Mouse (Mus musculus) kidney, embryonic 14.5 days (tissue): ENCODE measurements at regions not wholly inside any gene's neighbourhood (a gene's known extent, or its start where the extent isn't known, plus 50 kb on each side); places are given as distances from the start of the nearest gene placed in this dataset.
"Not testable (repeated sequence)": the region's sequence is repeated elsewhere in the genome, so short reads cannot be mapped to it uniquely, and the experiment has no call there.

ENCODE experiments used
- ATAC-seq: fragments of 200-750 bp; cut with Nextera tagmentation; 2 replicates; pipeline ENCODE4 v1.8.0; 2017; ENCODE audit warnings: moderate number of reproducible peaks, mild to moderate bottlenecking, moderate TSS enrichment, moderate library complexity; ENCODE audit not compliant: low FRiP score, low TSS enrichment
- H3K27ac ChIP-seq: fragments of 300-500 bp; sonication (generic); 2 replicates; pipeline ENCODE4 v1.5.1; 2014; ENCODE audit warnings: low read depth, mild to moderate bottlenecking, low read length, moderate library complexity, mixed read lengths
- H3K27me3 ChIP-seq: fragments of 300-500 bp; sonication (generic); 2 replicates; pipeline ENCODE4 v1.6.1; 2014; ENCODE audit warnings: mild to moderate bottlenecking, low read length; ENCODE audit not compliant: control insufficient read depth, insufficient read depth
- H3K36me3 ChIP-seq: fragments of 300-500 bp; sonication (generic); 2 replicates; pipeline ENCODE4 v1.6.1; 2014; ENCODE audit warnings: low read length, mixed read lengths; ENCODE audit not compliant: control insufficient read depth, insufficient read depth
- H3K4me1 ChIP-seq: fragments of 300-500 bp; sonication (generic); 2 replicates; pipeline ENCODE4 v1.6.1; 2014; ENCODE audit warnings: low read length, mixed read lengths; ENCODE audit not compliant: control insufficient read depth, insufficient read depth
- H3K4me2 ChIP-seq: fragments of 300-500 bp; sonication (generic); replicated peaks from 2 replicates; pipeline ENCODE4 v1.6.1; 2014; ENCODE audit warnings: low read depth, mild to moderate bottlenecking, low read length
- H3K4me3 ChIP-seq: fragments of 300-500 bp; sonication (generic); 2 replicates; pipeline ENCODE4 v1.5.1; 2014; ENCODE audit warnings: mild to moderate bottlenecking, low read length
- H3K9ac ChIP-seq: fragments of 300-500 bp; sonication (generic); 2 replicates; pipeline ENCODE4 v1.6.1; 2014; ENCODE audit warnings: low read depth, mild to moderate bottlenecking, low read length, moderate library complexity
- H3K9me3 ChIP-seq: fragments of 300-500 bp; sonication (generic); 2 replicates; pipeline ENCODE4 v1.6.1; 2016; ENCODE audit warnings: low read length; ENCODE audit not compliant: control insufficient read depth
- WGBS: fragments of 180-500 bp; shearing (Covaris S2); extraction: QIAGEN DNeasy Blood & Tissue Kit; methylation state at CpG from one replicate; pipeline ENCODE4 v1.1.7; 2014; 5-methylcytosine and 5-hydroxymethylcytosine counted together

DNA sequence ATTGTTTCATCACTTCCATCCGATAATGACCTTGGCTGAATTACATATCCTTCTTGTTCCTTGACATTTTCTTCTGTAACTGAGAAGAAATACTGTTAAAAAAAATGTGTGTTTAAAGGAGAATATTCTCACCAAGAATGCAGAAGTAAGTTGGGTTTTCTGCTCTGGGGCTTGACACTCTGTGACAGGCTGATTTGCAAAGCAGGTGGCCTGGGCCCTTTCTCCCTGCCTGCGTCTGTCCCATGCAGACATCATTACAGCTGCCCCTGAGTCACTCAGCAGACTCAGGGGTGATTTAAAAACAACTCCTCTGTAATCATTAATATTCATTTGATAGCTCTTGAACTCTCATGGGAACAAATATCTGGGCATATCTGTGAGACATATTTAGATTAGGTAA lies 229.4 kb upstream of the Synpr start:
- Histone ChIP-seq H3K27ac (no peak overlapping the region), H3K9ac (no peak overlapping the region), H3K4me2 (no peak overlapping the region), H3K27me3 (no peaks in the 10 kb centered on the region), H3K4me1 (no peaks in the 10 kb centered on the region), H3K36me3 (no peaks in the 10 kb centered on the region), H3K4me3 (no peak overlapping the region), H3K9me3 (no peaks in the 10 kb centered on the region)
- no peak for ATAC-seq
- 64% methylated on average over 2 of the region's 2 CpGs for WGBS

DNA sequence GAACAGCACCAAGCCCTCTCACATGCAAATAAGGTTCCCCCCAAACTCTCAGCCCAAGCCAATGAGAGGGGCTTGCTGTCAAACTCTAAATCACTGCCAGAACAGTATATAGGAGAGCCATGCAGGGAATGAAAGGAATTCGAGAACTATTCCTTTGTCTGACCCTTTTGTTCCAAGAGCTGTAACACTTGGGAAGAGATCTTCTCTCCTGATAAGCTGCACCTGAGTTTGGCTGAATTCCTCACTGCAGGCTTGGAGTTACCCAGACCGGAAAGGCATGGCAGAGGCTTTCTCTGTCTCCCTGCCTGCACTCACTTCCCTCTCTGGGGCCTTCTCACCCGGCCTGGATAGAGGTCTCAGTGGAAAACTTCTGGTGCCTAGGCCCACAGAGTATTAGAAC lies 219.7 kb upstream of the Cadps start:
- not testable (repeated sequence) for H3K27me3 ChIP-seq, ATAC-seq, H3K36me3 ChIP-seq, H3K9me3 ChIP-seq, H3K4me2 ChIP-seq, H3K27ac ChIP-seq, H3K9ac ChIP-seq, H3K4me1 ChIP-seq, H3K4me3 ChIP-seq
- 36% methylated on average over 3 of the region's 3 CpGs for WGBS

DNA sequence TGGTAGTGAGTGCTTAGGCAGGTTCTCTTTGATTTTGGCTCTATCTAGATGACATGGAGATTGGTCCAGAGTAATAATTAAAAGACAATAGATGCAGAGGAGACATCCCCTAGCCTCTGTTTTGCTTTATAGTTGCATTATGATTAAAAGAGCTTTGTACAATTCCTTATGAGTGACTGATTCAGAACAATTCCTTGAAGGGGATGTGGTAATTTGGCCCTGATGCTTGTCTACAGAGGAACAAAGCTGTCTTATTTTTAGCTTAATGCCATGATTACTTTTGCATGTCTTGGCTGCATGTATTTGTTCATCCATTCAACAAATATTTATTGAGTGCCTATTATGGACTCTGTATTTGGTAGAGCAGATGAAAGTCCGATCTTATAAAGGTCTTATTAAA lies 218.9 kb upstream of the Cadps start:
- Histone ChIP-seq H3K9me3 (no peaks in the 10 kb centered on the region), H3K27ac (no peak overlapping the region), H3K4me3 (no peak overlapping the region), H3K36me3 (no peaks in the 10 kb centered on the region), H3K9ac (no peak overlapping the region), H3K4me2 (no peak overlapping the region), H3K4me1 (no peaks in the 10 kb centered on the region), H3K27me3 (no peaks in the 10 kb centered on the region)
- 81% methylated on average over 1 of the region's 1 CpGs for WGBS
- ATAC-seq: no peak

GRCm38 (mm10) chr14:13040176-13040575 lies 217.3 kb upstream of the Cadps start:
- Histone ChIP-seq H3K4me3 (no peak overlapping the region), H3K4me1 (no peaks in the 10 kb centered on the region), H3K4me2 (no peak overlapping the region), H3K36me3 (no peaks in the 10 kb centered on the region), H3K9ac (no peak overlapping the region), H3K27me3 (no peaks in the 10 kb centered on the region), H3K9me3 (no peaks in the 10 kb centered on the region), H3K27ac (no peak overlapping the region)
- no peak for ATAC-seq
- WGBS: 76% methylated on average over 2 of the region's 2 CpGs

DNA sequence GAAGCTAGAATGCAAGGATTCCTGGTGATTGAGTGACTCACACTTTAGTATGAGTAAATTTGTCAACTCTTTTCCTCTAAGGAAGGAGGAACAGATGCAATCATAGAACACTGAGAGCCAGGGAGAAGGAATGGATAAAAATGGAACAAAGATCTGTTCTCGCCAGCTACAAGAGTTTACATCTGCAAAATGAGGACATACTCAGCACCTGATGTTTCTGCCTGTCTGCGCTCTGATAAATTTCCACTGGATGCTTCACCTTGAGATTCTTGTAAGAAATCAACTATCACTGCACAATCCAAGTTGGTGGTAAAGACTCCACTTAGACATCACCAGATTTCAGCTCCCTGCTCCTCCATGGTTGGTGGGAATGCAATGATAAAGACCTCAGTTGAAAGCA lies 214.5 kb upstream of the Cadps start:
- no peaks in the 10 kb centered on the region for H3K4me1 ChIP-seq
- H3K9me3 ChIP-seq: no peaks in the 10 kb centered on the region
- no peak for ATAC-seq
- H3K9ac ChIP-seq: no peak overlapping the region
- H3K4me3 ChIP-seq: no peak overlapping the region
- H3K27me3 ChIP-seq: no peaks in the 10 kb centered on the region
- H3K36me3 ChIP-seq: no peaks in the 10 kb centered on the region
- H3K27ac ChIP-seq: no peak overlapping the region
- 94% methylated on average over 2 of the region's 2 CpGs for WGBS
- no peak overlapping the region for H3K4me2 ChIP-seq

GRCm38 (mm10) chr14:13029794-13030193 lies 206.9 kb upstream of the Cadps start:
- no peaks in the 10 kb centered on the region for H3K4me1 ChIP-seq
- H3K27ac ChIP-seq: no peak overlapping the region
- WGBS: 83% methylated on average over 2 of the region's 2 CpGs
- no peak overlapping the region for H3K4me3 ChIP-seq
- no peak for ATAC-seq
- no peaks in the 10 kb centered on the region for H3K27me3 ChIP-seq
- H3K9me3 ChIP-seq: no peaks in the 10 kb centered on the region
- H3K9ac ChIP-seq: no peak overlapping the region
- no peak overlapping the region for H3K4me2 ChIP-seq
- H3K36me3 ChIP-seq: no peaks in the 10 kb centered on the region

GRCm38 (mm10) chr14:13022744-13023143 lies 199.9 kb upstream of the Cadps start:
- H3K36me3 ChIP-seq: no peaks in the 10 kb centered on the region
- no peaks in the 10 kb centered on the region for H3K4me1 ChIP-seq
- no peak overlapping the region for H3K27ac ChIP-seq
- no peaks in the 10 kb centered on the region for H3K27me3 ChIP-seq
- no peak overlapping the region for H3K4me3 ChIP-seq
- no peak overlapping the region for H3K4me2 ChIP-seq
- H3K9me3 ChIP-seq: no peaks in the 10 kb centered on the region
- no peak for ATAC-seq
- no peak overlapping the region for H3K9ac ChIP-seq

DNA sequence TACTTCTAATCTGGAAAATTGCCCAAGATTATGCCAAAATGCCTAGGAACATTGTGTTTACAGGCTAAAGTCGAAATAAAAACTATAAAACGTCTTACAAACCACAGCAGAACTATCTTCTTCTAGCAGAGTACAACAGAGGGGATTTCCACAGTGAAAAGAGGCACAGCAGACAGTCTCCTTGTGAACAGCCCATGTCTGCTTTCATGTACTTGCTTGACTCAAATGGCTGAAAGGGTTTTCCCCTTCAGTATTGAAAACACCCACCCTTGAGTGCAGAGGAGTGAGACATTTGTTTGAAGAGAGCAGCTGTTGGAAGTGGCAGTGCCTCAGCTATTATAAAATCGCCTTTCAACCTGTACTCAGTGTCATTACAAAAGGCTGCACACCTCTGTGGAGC lies 188.2 kb upstream of the Cadps start:
- WGBS: 76% methylated on average over 3 of the region's 3 CpGs
- Histone ChIP-seq H3K4me1 (no peaks in the 10 kb centered on the region), H3K4me3 (no peak overlapping the region), H3K9ac (no peak overlapping the region), H3K27me3 (no peaks in the 10 kb centered on the region), H3K36me3 (no peaks in the 10 kb centered on the region), H3K27ac (no peak overlapping the region), H3K4me2 (no peak overlapping the region), H3K9me3 (no peaks in the 10 kb centered on the region)
- ATAC-seq: no peak

GRCm38 (mm10) chr14:13000997-13001699 lies 178.3 kb upstream of the Cadps start:
- no peak for ATAC-seq
- 96% methylated on average over 1 of the region's 1 CpGs for WGBS
- H3K9me3 ChIP-seq: no peaks in the 10 kb centered on the region

More at GRCm38 (mm10) chr14:13000997-13001699, 178.3 kb upstream of the Cadps start:
- no peak overlapping the region for H3K9ac ChIP-seq
- no peak overlapping the region for H3K27ac ChIP-seq
- H3K4me1 ChIP-seq: no peaks in the 10 kb centered on the region
- H3K4me3 ChIP-seq: no peak overlapping the region
- no peaks in the 10 kb centered on the region for H3K27me3 ChIP-seq
- H3K4me2 ChIP-seq: no peak overlapping the region
- no peaks in the 10 kb centered on the region for H3K36me3 ChIP-seq
